Mouse (Mus musculus): Measurements from ENCODE around the gene Arhgap27.

GRCm38 (mm10) chr11:103312655-103313255, 50.7 kb downstream of the Arhgap27 start:
- TF ChIP-seq EP300 (optimal IDR thresholded peaks at IDR 0.05) = no peak
- no peak for TF ChIP-seq CTCF (IDR thresholded peaks at IDR 0.05; ENCODE audit: low read depth)

Data from stomach, postnatal 0 days (tissue).